Mouse (Mus musculus) hindbrain, postnatal 0 days (tissue): ENCODE results near the gene Ttc23. TPM values are rescaled to one million over a fixed set of nuclear protein-coding genes. Genes with fewer than 3 reads are reported as not detected.

Source experiments
- ATAC-seq: fragments of 200-750 bp; cut with Nextera tagmentation; 2 replicates; pipeline ENCODE4 v1.8.0; 2017; ENCODE audit warnings: mild to moderate bottlenecking, moderate TSS enrichment, moderate library complexity
- DNase-seq: peaks from one replicate; pipeline ENCODE4 v3.0.0-alpha.2; 2015; ENCODE audit warnings: low spot score
- H3K27ac ChIP-seq: fragments of 300-500 bp; sonication (generic); 2 replicates; pipeline ENCODE4 v1.5.1; 2014; ENCODE audit warnings: mild to moderate bottlenecking
- H3K27me3 ChIP-seq: fragments of 300-500 bp; sonication (generic); 2 replicates; pipeline ENCODE4 v1.6.1; 2014; ENCODE audit warnings: low read length, mixed read lengths; ENCODE audit not compliant: insufficient read depth
- H3K36me3 ChIP-seq: fragments of 300-500 bp; sonication (generic); 2 replicates; pipeline ENCODE4 v1.6.1; 2014; ENCODE audit warnings: low read length, mixed read lengths; ENCODE audit not compliant: insufficient read depth
- H3K4me1 ChIP-seq: fragments of 300-500 bp; sonication (generic); 2 replicates; pipeline ENCODE4 v1.6.1; 2014; ENCODE audit warnings: antibody characterized with exemption, low read length, mixed read lengths; ENCODE audit not compliant: insufficient read depth
- H3K4me2 ChIP-seq: fragments of 300-500 bp; sonication (generic); 2 replicates; pipeline ENCODE4 v1.6.1; 2014; ENCODE audit warnings: low read depth, mild to moderate bottlenecking, low read length, moderate library complexity, mixed read lengths
- H3K4me3 ChIP-seq: fragments of 300-500 bp; sonication (generic); 2 replicates; pipeline ENCODE4 v1.5.1; 2014; ENCODE audit warnings: low read length
- H3K9ac ChIP-seq: fragments of 300-500 bp; sonication (generic); replicated peaks from 2 replicates; pipeline ENCODE4 v1.6.1; 2014; ENCODE audit warnings: mild to moderate bottlenecking, low read length, moderate library complexity, mixed read lengths
- H3K9me3 ChIP-seq: fragments of 300-500 bp; sonication (generic); 2 replicates; pipeline ENCODE4 v1.6.1; 2016; ENCODE audit warnings: low read length, mixed read lengths
- CTCF ChIP-seq: IDR thresholded peaks from 2 replicates; pipeline ENCODE4 v1.5.1; 2016; ENCODE audit warnings: antibody characterized with exemption, control low read depth, low read depth
- WGBS: fragments of 180-500 bp; shearing (Covaris S2); extraction: QIAGEN DNeasy Blood & Tissue Kit; methylation state at CpG from one replicate; pipeline ENCODE4 v1.1.7; 2014; 5-methylcytosine and 5-hydroxymethylcytosine counted together
- polyA plus RNA-seq: library from polyadenylated mRNA; unstranded; fragments of >200 nt; fragmentation: Nextera tagmentation; extraction: Ambion mirVana; gene quantifications from 2 replicates; pipeline ENCODE4 v1.2.1, GENCODE M21; 2015
- total RNA-seq: library from RNA; depleted of rRNA; stranded (reverse); fragments of >200 nt; gene quantifications from 2 replicates; pipeline ENCODE4 v1.2.3, GENCODE M21; 2014

The Ttc23 gene
- total and polyA plus RNA-seq, 2 experiments from 2014 or later = 5.3 to 6.2 TPM

DNA sequence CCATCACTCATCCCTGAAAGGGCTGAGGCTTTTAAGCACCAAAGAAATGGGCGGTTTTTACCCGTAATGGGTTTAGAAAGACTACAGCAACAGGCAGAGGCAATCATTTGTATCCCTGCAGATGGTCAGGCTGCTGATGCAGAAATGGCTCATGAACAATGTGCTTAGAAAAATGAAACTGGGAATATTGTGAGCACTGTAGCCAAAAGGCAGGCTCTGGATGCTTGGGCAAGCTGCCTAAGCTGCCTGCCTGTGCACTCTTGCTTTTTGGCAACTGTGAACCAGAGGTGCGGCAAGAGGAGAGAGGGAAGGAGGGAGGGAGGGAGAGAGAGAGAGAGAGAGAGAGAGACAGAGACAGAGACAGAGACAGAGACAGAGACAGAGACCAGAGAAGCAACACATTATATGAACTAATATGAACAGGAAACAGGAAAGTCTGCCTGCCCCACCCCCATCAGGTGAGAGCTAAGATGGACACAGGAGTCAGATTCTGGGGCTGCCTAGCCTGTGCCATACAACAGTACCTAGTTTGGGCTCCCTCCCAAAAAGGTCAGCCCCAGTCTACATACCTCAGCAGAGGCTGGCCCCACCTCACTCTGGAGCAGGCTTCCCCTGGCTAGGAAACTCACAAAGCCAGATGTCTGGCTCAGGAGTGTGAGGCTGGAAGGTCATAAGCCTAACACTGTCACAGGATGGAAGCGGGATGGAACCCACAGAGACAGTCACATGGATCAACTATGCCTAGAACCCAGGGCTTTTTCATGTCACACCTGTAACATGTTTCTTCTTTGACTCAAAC lies 102.4 kb downstream of the Ttc23 start:
- no peaks in the 10 kb centered on the region for H3K4me1 ChIP-seq
- DNase-seq (no peak), ATAC-seq (no peak)
- no peak overlapping the region for H3K9ac ChIP-seq
- no peaks in the 10 kb centered on the region for H3K27me3 ChIP-seq
- no peak overlapping the region for H3K4me3 ChIP-seq
- no peaks in the 10 kb centered on the region for H3K36me3 ChIP-seq
- no peak overlapping the region for H3K4me2 ChIP-seq
- WGBS = 53% methylated on average over 4 of the region's 4 CpGs
- H3K27ac ChIP-seq = no peak overlapping the region
- no peak for TF ChIP-seq CTCF
- no peaks in the 10 kb centered on the region for H3K9me3 ChIP-seq

DNA sequence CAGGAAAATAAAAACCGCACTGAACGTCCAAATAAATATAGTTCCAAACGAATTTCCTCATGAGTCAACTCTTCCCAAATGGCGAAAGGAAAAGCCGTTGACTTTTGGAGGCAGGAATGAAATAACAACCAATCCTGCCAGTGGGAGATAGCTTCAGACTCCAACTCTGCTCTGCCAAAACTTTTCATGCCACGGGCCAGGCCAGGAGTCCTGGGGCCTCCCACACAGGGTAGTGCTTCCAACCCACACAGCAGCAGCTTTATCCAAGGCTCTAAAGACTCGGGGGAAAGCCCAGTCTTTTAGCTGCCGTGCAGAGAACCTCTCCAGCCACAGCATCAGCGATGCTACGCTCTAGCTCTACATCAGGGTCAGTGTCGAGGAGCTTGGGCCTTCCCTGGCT lies 107.4 kb downstream of the Ttc23 start:
- Histone ChIP-seq H3K27me3 (no peaks in the 10 kb centered on the region), H3K4me1 (no peaks in the 10 kb centered on the region), H3K9me3 (no peaks in the 10 kb centered on the region), H3K9ac (no peak overlapping the region), H3K27ac (no peak overlapping the region), H3K36me3 (no peaks in the 10 kb centered on the region), H3K4me3 (no peak overlapping the region), H3K4me2 (no peak overlapping the region)
- TF ChIP-seq CTCF = no peak
- 64% methylated on average over 11 of the region's 11 CpGs for WGBS
- ATAC-seq (no peak), DNase-seq (no peak)

DNA sequence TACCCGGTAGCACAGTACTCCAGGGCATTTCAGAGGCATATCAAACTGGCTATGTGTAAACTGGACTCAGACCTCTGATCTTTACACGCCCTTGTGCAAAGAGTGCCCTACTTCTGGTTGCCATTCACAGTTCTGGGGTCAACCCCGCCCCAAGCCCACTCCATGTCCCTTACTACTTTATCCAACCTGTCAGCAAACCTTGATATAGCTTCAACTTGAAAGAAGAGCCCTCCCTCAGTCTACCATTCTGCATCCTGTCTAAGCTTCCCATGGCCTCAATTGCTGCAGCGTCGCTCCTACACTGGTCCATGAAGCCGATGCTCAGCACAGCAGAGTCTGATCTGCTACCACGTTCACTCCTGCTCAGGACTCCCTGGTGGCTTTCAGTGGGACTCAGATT lies 108.2 kb downstream of the Ttc23 start:
- Histone ChIP-seq H3K27ac (no peak overlapping the region), H3K36me3 (no peaks in the 10 kb centered on the region), H3K9ac (no peak overlapping the region), H3K27me3 (no peaks in the 10 kb centered on the region), H3K9me3 (no peaks in the 10 kb centered on the region), H3K4me2 (no peak overlapping the region), H3K4me1 (no peaks in the 10 kb centered on the region), H3K4me3 (no peak overlapping the region)
- no peak for DNase-seq
- no peak for TF ChIP-seq CTCF
- no peak for ATAC-seq
- 88% methylated on average over 7 of the region's 7 CpGs for WGBS

DNA sequence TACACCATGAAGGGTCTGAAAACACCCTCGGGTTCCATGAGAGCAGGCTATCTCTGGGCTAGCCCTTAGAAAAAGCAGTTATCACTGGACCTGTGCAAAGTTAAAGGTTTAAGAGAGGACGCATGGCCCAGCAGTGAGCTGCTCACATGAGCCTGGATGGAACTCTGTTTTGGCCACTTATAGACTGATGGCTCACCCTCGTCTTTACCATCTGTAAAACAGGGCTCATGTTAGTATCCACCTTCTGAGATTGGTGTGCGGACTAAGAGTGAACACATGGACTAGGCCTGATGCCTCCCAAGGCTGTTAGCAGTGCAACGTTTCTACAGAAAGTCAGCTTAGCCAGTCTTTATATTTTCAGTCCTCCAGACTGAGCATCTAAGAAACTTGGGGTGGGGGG lies 109.4 kb downstream of the Ttc23 start:
- no peaks in the 10 kb centered on the region for H3K27me3 ChIP-seq
- H3K9me3 ChIP-seq = no peaks in the 10 kb centered on the region
- no peak overlapping the region for H3K4me3 ChIP-seq
- no peaks in the 10 kb centered on the region for H3K4me1 ChIP-seq
- no peaks in the 10 kb centered on the region for H3K36me3 ChIP-seq
- ATAC-seq (no peak), DNase-seq (no peak)
- H3K9ac ChIP-seq = no peak overlapping the region
- H3K4me2 ChIP-seq = no peak overlapping the region
- 86% methylated on average over 5 of the region's 5 CpGs for WGBS
- no peak for TF ChIP-seq CTCF
- no peak overlapping the region for H3K27ac ChIP-seq

DNA sequence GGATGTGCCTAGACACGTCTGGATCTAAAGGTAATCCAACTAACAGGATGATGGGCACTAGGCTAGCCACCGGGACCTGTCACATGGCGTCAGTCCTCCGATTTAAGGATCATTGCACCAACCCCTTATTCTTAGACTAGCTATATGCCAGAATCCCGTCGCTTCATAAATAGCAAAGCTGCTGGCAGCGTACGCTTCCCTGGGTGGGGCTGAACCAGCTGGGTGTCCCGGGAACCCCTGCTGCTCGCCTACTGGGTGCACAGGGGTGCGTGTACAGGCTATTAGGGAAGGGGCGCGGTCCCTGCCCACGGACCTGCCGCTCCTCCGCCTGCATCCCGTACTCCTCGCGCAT lies 111.3 kb downstream of the Ttc23 start:
- WGBS = 2% methylated on average over 19 of the region's 19 CpGs
- H3K9me3 ChIP-seq = no peaks in the 10 kb centered on the region
- no peaks in the 10 kb centered on the region for H3K36me3 ChIP-seq
- ATAC-seq (0 out of 2 replicates have a peak, but pooled peaks have one; percentile 0), DNase-seq (peak; percentile 10)
- H3K9ac ChIP-seq = peak overlapping the region; percentile 57
- H3K4me2 ChIP-seq = peak overlapping the region; percentile 76
- H3K27ac ChIP-seq = peak overlapping the region; percentile 72
- no peaks in the 10 kb centered on the region for H3K27me3 ChIP-seq
- TF ChIP-seq CTCF = no peak
- H3K4me3 ChIP-seq = peak overlapping the region; percentile 55
- no peaks in the 10 kb centered on the region for H3K4me1 ChIP-seq

DNA sequence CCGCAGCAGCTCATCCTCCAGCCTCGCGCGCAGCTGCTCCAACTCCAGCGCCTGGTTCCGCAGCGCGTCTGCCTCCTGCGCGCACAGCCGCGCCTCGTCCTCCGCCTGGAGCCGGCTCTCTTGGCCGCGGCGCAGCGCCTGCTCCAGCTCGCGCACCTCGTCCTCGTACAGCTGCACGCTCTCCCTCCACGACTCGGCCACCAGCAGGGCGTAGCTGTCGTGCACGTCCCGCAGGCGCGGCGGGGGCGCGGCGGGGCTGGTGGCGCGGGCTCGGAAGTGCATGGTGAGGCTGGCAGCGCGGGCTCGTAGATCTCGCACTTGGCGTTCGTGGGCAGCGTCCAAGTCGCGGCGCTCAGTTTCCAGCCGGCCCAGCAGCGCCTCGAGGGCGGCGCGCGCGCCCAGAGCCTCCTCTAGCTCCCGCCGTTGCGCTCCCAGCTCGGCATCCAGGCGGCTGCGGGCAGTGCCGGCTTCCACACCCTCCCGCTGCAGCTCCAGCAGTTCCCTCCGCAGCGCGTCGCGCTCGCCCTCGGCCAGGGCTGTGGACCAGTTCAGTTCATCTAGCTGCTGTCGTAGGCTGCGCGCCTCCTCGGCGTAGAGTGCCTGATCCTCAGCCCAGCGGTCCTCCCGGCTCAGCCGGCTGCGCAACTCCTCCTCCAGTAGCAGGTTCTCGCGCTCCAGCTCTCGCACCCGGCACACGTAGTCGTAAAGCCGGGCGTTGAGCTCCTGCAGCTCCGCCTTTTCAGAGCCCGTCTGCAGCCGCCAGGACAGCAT lies 111.8 kb downstream of the Ttc23 start:
- Histone ChIP-seq H3K4me2 (peak overlapping the region; percentile 76), H3K4me3 (peak overlapping the region; percentile 55), H3K9ac (peak overlapping the region; percentile 57), H3K4me1 (no peaks in the 10 kb centered on the region), H3K27me3 (no peaks in the 10 kb centered on the region), H3K9me3 (no peaks in the 10 kb centered on the region), H3K36me3 (no peaks in the 10 kb centered on the region), H3K27ac (peak overlapping the region; percentile 72)
- WGBS = under 1% methylated on average over 77 of the region's 92 CpGs
- TF ChIP-seq CTCF = no peak
- ATAC-seq (peak; percentile 81), DNase-seq (peak; percentile 76)

DNA sequence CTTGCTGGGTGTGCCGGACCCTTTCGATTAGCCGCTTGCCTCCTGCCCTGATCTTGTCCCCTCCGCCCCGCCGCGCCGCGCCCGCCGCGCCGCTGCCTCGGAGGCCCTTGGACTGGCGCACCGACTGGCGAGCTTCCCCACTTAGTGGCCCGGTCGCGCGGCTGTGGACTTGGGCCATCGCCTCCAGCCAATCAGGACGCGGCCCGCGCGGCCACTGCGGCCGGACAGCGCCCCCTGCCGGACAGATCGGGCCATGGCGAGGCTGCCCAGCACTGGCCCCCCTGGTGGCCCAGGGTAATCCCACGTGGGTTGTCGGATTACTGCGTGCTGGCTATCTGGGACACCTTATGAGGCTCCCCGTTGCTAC lies 112.4 kb downstream of the Ttc23 start, which contains the start of gene Synm:
Gene Synm (minus strand): TSS at position 114 of the 367 bp plus-strand sequence.
- H3K27me3 ChIP-seq = no peaks in the 10 kb centered on the region
- ATAC-seq (peak; percentile 95), DNase-seq (peak; percentile 93)
- H3K27ac ChIP-seq = peak within 1 kb of the TSS; percentile 72
- H3K36me3 ChIP-seq = no peaks in the 10 kb centered on the region
- under 1% methylated on average over 37 of the region's 37 CpGs for WGBS
- TF ChIP-seq CTCF = peak; percentile 79
- H3K9ac ChIP-seq = peak within 1 kb of the TSS; percentile 57
- H3K4me2 ChIP-seq = peak within 1 kb of the TSS; percentile 76
- H3K4me3 ChIP-seq = peak within 1 kb of the TSS; percentile 55
- H3K9me3 ChIP-seq = no peaks in the 10 kb centered on the region
- H3K4me1 ChIP-seq = no peaks in the 10 kb centered on the region
